Mouse (Mus musculus): ENCODE results near the gene Gatc. TPM values are rescaled to one million over a fixed set of nuclear protein-coding genes. Genes with fewer than 3 reads are reported as not detected.
A peak's percentile ranks its signal among the peaks of the same experiment; 100 is the strongest.

Gatc gene
- total RNA-seq, 2 experiments from 2014 or later = 22.4 to 23.3 TPM

GRCm38 (mm10) chr5:115300792-115301614, 40.0 kb downstream of the Gatc start, which contains the start of gene Dynll1:
TSS of gene Dynll1 (minus strand) at chr5:115300999.
- peak; percentile 99 to 100 for DNase-seq (ENCODE audit: low spot score in 2 of 2)
- intact Hi-C loops (cut with DNase I) = loop anchor here (1.0 to 5.0 kb wide), 2 partner anchors 18 to 41 kb away; partner anchors contain the start of genes Gatc and Triap1

- intact Hi-C loops (cut with DNase I) = loop anchor here (1.0 to 5.0 kb wide), 2 partner anchors 19 to 42 kb away; partner anchors contain the start of genes Gatc and Triap1
- peak; percentile 62 to 74 for DNase-seq (ENCODE audit: low spot score in 2 of 2)
These were observed 40.8 kb downstream of the Gatc start for GRCm38 (mm10) chr5:115300035-115300744.

GRCm38 (mm10) chr5:115296347-115296746, 44.6 kb downstream of the Gatc start:
- intact Hi-C loops (cut with DNase I) = no loop called here

GRCm38 (mm10) chr5:115294173-115294572, 46.8 kb downstream of the Gatc start:
- intact Hi-C loops (cut with DNase I) = no loop called here
- DNase-seq (ENCODE audit: low spot score in 2 of 2) = no peak

More at GRCm38 (mm10) chr5:115296347-115296746, 44.6 kb downstream of the Gatc start:
- DNase-seq (ENCODE audit: low spot score in 2 of 2) = no peak

- intact Hi-C loops (cut with DNase I) = no loop called here
- no peak for DNase-seq (ENCODE audit: low spot score in 2 of 2)
These were observed 56.2 kb downstream of the Gatc start for GRCm38 (mm10) chr5:115284735-115285134.

Other genes with a start within 250 kb of the Gatc start
- not detected for gene Gm10401, start 242.9 kb downstream of the Gatc start, total RNA-seq (2021)
- gene Acads, start 221.8 kb downstream of the Gatc start, total RNA-seq (2021) = 1 to 10 TPM; 5.9 to 6.8 TPM
- 10 to 100 TPM; 23.4 to 28.1 TPM for gene Unc119b, start 206.2 kb downstream of the Gatc start, total RNA-seq (2021)
- 10 to 100 TPM; 67.9 to 77.9 TPM for gene Mlec, start 183.0 kb downstream of the Gatc start, total RNA-seq (2021)
- gene Cabp1, start 146.8 kb downstream of the Gatc start, total RNA-seq (2021) = 100 to 1,000 TPM; 179 to 209 TPM
- gene Pop5, start 105.3 kb downstream of the Gatc start, total RNA-seq (2021) = 10 to 100 TPM; 59.5 to 75.8 TPM
- 100 to 1,000 TPM; 244 to 283 TPM for gene Rnf10, start 68.3 kb downstream of the Gatc start, total RNA-seq (2021)
- 10 to 100 TPM; 38.2 to 38.8 TPM for gene Coq5, start 61.5 kb downstream of the Gatc start, total RNA-seq (2021)
- 100 to 1,000 TPM; 770 to 772 TPM for gene Dynll1, start 40.2 kb downstream of the Gatc start, total RNA-seq (2021)
- gene Srsf9, start 14.0 kb downstream of the Gatc start, total RNA-seq (2021) = 10 to 100 TPM; 73.4 to 75.5 TPM
- 10 to 100 TPM; 28.2 to 32.4 TPM for gene Triap1, start within 50 bp of the Gatc start, total RNA-seq (2021)
- 100 to 1,000 TPM; 838 to 857 TPM for gene Cox6a1, start 7.8 kb upstream of the Gatc start, total RNA-seq (2021)
- 10 to 100 TPM; 45.4 to 54.0 TPM for gene Msi1, start 88.4 kb upstream of the Gatc start, total RNA-seq (2021)
- not detected for gene Pla2g1b, start 125.1 kb upstream of the Gatc start, total RNA-seq (2021)
- gene Sirt4, start 143.5 kb upstream of the Gatc start, total RNA-seq (2021) = 10 to 100 TPM; 27.4 to 27.7 TPM
- 10 to 100 TPM; 20.8 to 22.1 TPM for gene Pxn, start 165.5 kb upstream of the Gatc start, total RNA-seq (2021)
- gene Rplp0, start 218.3 kb upstream of the Gatc start, total RNA-seq (2021) = 100 to 1,000 TPM; 286 to 303 TPM
- 10 to 100 TPM; 64.0 to 69.7 TPM for gene Gcn1l1, start 224.1 kb upstream of the Gatc start, total RNA-seq (2021)